Mouse (Mus musculus): ENCODE measurements around the gene Mylpf.

Gene Mylpf

GRCm38 (mm10) chr7:127206606-127207005, 2.1 kb upstream of the Mylpf start:
- DNase-seq (ENCODE audit: low spot score in 2 of 2): no peak

GRCm38 (mm10) chr7:127207374-127208294, 1.1 kb upstream of the Mylpf start:
- DNase-seq (ENCODE audit: low spot score in 2 of 2): peak in 1 of 2 experiments; percentile 48

- no peak for DNase-seq (ENCODE audit: low spot score in 2 of 2)
Measured at GRCm38 (mm10) chr7:127208295-127208552, 466 bp upstream of the Mylpf start, which contains the start of gene Tbc1d10b. Gene Tbc1d10b, minus strand, starts transcription at chr7:127208468.

- no peak for DNase-seq (ENCODE audit: low spot score in 2 of 2)
Measured at GRCm38 (mm10) chr7:127209851-127210250, 1.2 kb downstream of the Mylpf start.

GRCm38 (mm10) chr7:127210266-127210665, 1.6 kb downstream of the Mylpf start:
- DNase-seq (ENCODE audit: low spot score in 2 of 2): no peak

- DNase-seq (ENCODE audit: low spot score in 2 of 2): peak; percentile 45 to 46
Measured at GRCm38 (mm10) chr7:127211014-127211745, 2.5 kb downstream of the Mylpf start.

GRCm38 (mm10) chr7:127212432-127213250, 4.0 kb downstream of the Mylpf start:
- no peak for DNase-seq (ENCODE audit: low spot score in 2 of 2)

- peak in 1 of 2 experiments; percentile 49 for DNase-seq (ENCODE audit: low spot score in 2 of 2)
Measured at GRCm38 (mm10) chr7:127213485-127213884, 4.8 kb downstream of the Mylpf start.

GRCm38 (mm10) chr7:127213930-127214329, 5.2 kb downstream of the Mylpf start:
- no peak for DNase-seq (ENCODE audit: low spot score in 2 of 2)

GRCm38 (mm10) chr7:127214521-127214920, 5.8 kb downstream of the Mylpf start:
- DNase-seq (ENCODE audit: low spot score in 2 of 2): no peak

- peak; percentile 72 to 75 for DNase-seq (ENCODE audit: low spot score in 2 of 2)
Measured at GRCm38 (mm10) chr7:127214981-127215871, 6.5 kb downstream of the Mylpf start.

GRCm38 (mm10) chr7:127216307-127216706, 7.6 kb downstream of the Mylpf start:
- DNase-seq (ENCODE audit: low spot score in 2 of 2): no peak

GRCm38 (mm10) chr7:127217475-127217874, 8.8 kb downstream of the Mylpf start:
- DNase-seq (ENCODE audit: low spot score in 2 of 2): no peak

- DNase-seq (ENCODE audit: low spot score in 2 of 2): peak; percentile 72 to 85
Measured at GRCm38 (mm10) chr7:127217901-127218642, 9.4 kb downstream of the Mylpf start.

- peak in 1 of 2 experiments; percentile 38 for DNase-seq (ENCODE audit: low spot score in 2 of 2)
Measured at GRCm38 (mm10) chr7:127218670-127219069, 10.0 kb downstream of the Mylpf start.

GRCm38 (mm10) chr7:127220440-127220839, 11.8 kb downstream of the Mylpf start:
- DNase-seq (ENCODE audit: low spot score in 2 of 2): peak; percentile 48 to 50

- DNase-seq (ENCODE audit: low spot score in 2 of 2): no peak
Measured at GRCm38 (mm10) chr7:127223106-127223505, 14.4 kb downstream of the Mylpf start.

- DNase-seq (ENCODE audit: low spot score in 2 of 2): no peak
Measured at GRCm38 (mm10) chr7:127223515-127224478, 15.1 kb downstream of the Mylpf start.

GRCm38 (mm10) chr7:127224616-127225015, 15.9 kb downstream of the Mylpf start:
- no peak for DNase-seq (ENCODE audit: low spot score in 2 of 2)
